Mouse (Mus musculus) ES-Bruce4 (cell line): ENCODE results near the gene Ipo9.

Experiments used
- CTCF ChIP-seq: IDR thresholded peaks from one replicate; pipeline ENCODE4 v1.8.1; 2011; ENCODE audit warnings: low read depth, low read length
- POLR2A ChIP-seq: IDR thresholded peaks from one replicate; pipeline ENCODE4 v1.8.1; 2011; ENCODE audit warnings: low read length; ENCODE audit not compliant: insufficient read depth

GRCm38 (mm10) chr1:135351953-135352352, 78.3 kb downstream of the Ipo9 start:
- TF ChIP-seq CTCF = no peak
- no peak for TF ChIP-seq POLR2A
